Mouse (Mus musculus) bone marrow macrophage, adult 2 months (primary cell): ENCODE results near the gene Nsd2. TPM values are rescaled to one million over a fixed set of nuclear protein-coding genes. Genes with fewer than 3 reads are reported as not detected.

Experiments used
- polyA plus RNA-seq: library from polyadenylated mRNA; stranded (reverse); fragments of >200 nt; gene quantifications from 2 replicates; pipeline ENCODE4 v1.2.4, GENCODE M21; 2012; ENCODE audit not compliant: missing spikeins, insufficient read depth, insufficient read length

Nsd2 gene
- polyA plus RNA-seq, 1 experiment: 41.1 TPM

Other genes starting within 250 kb of the Nsd2 start
- 16.0 and 17.8 TPM in 2 replicates for gene Fam53a, start 191.1 kb upstream of the Nsd2 start, polyA plus RNA-seq
- 0.61 TPM in 1 of 2 replicates, not detected in the other for gene Gm9903, start 190.8 kb upstream of the Nsd2 start, polyA plus RNA-seq
- gene Slbp, start 168.2 kb upstream of the Nsd2 start, polyA plus RNA-seq: 77.1 and 84.1 TPM in 2 replicates
- gene Tacc3, start 162.6 kb upstream of the Nsd2 start, polyA plus RNA-seq: 58.6 and 69.4 TPM in 2 replicates
- 11.4 and 14.4 TPM in 2 replicates for gene Tmem129, start 162.3 kb upstream of the Nsd2 start, polyA plus RNA-seq
- gene Fgfr3, start 99.1 kb upstream of the Nsd2 start, polyA plus RNA-seq: not detected in 2 replicates
- gene Letm1, start 37.9 kb upstream of the Nsd2 start, polyA plus RNA-seq: 23.4 and 26.9 TPM in 2 replicates
- 18.9 and 20.2 TPM in 2 replicates for gene Nelfa, start 115.7 kb downstream of the Nsd2 start, polyA plus RNA-seq
- gene Gm1673, start 162.7 kb downstream of the Nsd2 start, polyA plus RNA-seq: 14.0 and 21.6 TPM in 2 replicates
- gene Nat8l, start 175.3 kb downstream of the Nsd2 start, polyA plus RNA-seq: 3.4 and 4.1 TPM in 2 replicates